Mouse (Mus musculus): ENCODE results near the gene Lrwd1. TPM values are rescaled to one million over a fixed set of nuclear protein-coding genes. Genes with fewer than 3 reads are reported as not detected.
A peak's percentile ranks its signal among the peaks of the same experiment; 100 is the strongest.

Gene Lrwd1
- polyA plus RNA-seq, 2 experiments, result 31.1 to 59.4 TPM

- H3K36me3 ChIP-seq (ENCODE audit: control insufficient read depth, insufficient read depth, low read length), result peaks cover 5% of the 10 kb centered on the region; the same call in 1 of the 2 replicates
- no peak for TF ChIP-seq POLR2A (IDR thresholded peaks at IDR 0.05; ENCODE audit: borderline replicate concordance, extremely low read depth, insufficient read depth, insufficient read length)
- peak; percentile 83 for ATAC-seq (ENCODE audit: low FRiP score, low read depth)
- H3K9ac ChIP-seq (ENCODE audit: low read depth, low read length, severe bottlenecking), result peak overlapping the region; percentile 38
- H3K27me3 ChIP-seq (ENCODE audit: control insufficient read depth, insufficient read depth, low read length), result 0 out of 2 replicates have a peak, but pooled peaks cover 3% of the 10 kb centered on the region
- H3K4me2 ChIP-seq (replicated peaks; ENCODE audit: low read depth, low read length, severe bottlenecking), result peak overlapping the region; percentile 53
- no peak overlapping the region for H3K27ac ChIP-seq (replicated peaks; ENCODE audit: low read depth, low read length)
- peak; percentile 82 for DNase-seq (ENCODE audit: low spot score)
- H3K4me1 ChIP-seq (ENCODE audit: control insufficient read depth, insufficient read depth, low read length), result no peaks in the 10 kb centered on the region
- peak overlapping the region; percentile 21 for H3K4me3 ChIP-seq (replicated peaks; ENCODE audit: low read length)
- 8% methylated on average over 39 of the region's 41 CpGs for WGBS
- H3K9me3 ChIP-seq (ENCODE audit: control insufficient read depth, low read length), result no peaks in the 10 kb centered on the region
Measured at GRCm38 (mm10) chr5:136102099-136102820, 33.6 kb downstream of the Lrwd1 start.

- Histone ChIP-seq H3K9ac (ENCODE audit: low read depth, low read length, severe bottlenecking) (no peak overlapping the region), H3K4me1 (ENCODE audit: control insufficient read depth, insufficient read depth, low read length) (no peaks in the 10 kb centered on the region), H3K4me3 (replicated peaks; ENCODE audit: low read length) (no peak overlapping the region), H3K36me3 (ENCODE audit: control insufficient read depth, insufficient read depth, low read length) (no peaks in the 10 kb centered on the region), H3K27ac (replicated peaks; ENCODE audit: low read depth, low read length) (no peak overlapping the region), H3K27me3 (ENCODE audit: control insufficient read depth, insufficient read depth, low read length) (0 out of 2 replicates have a peak, but pooled peaks cover 3% of the 10 kb centered on the region), H3K4me2 (replicated peaks; ENCODE audit: low read depth, low read length, severe bottlenecking) (no peak overlapping the region), H3K9me3 (ENCODE audit: control insufficient read depth, low read length) (no peaks in the 10 kb centered on the region)
- ATAC-seq (ENCODE audit: low FRiP score, low read depth), result no peak
- DNase-seq (ENCODE audit: low spot score), result no peak
- no peak for TF ChIP-seq POLR2A (IDR thresholded peaks at IDR 0.05; ENCODE audit: borderline replicate concordance, extremely low read depth, insufficient read depth, insufficient read length)
- 77% methylated on average over 10 of the region's 10 CpGs for WGBS
Measured at GRCm38 (mm10) chr5:136098536-136098935, 37.3 kb downstream of the Lrwd1 start.

- 74% methylated on average over 7 of the region's 7 CpGs for WGBS
Measured at GRCm38 (mm10) chr5:136095089-136095488, 40.8 kb downstream of the Lrwd1 start.

GRCm38 (mm10) chr5:136094249-136095010 is 41.4 kb downstream of the Lrwd1 start:
- Histone ChIP-seq H3K27me3 (ENCODE audit: control insufficient read depth, insufficient read depth, low read length) (no peaks in the 10 kb centered on the region), H3K27ac (replicated peaks; ENCODE audit: low read depth, low read length) (no peak overlapping the region), H3K4me1 (ENCODE audit: control insufficient read depth, insufficient read depth, low read length) (no peaks in the 10 kb centered on the region), H3K9ac (ENCODE audit: low read depth, low read length, severe bottlenecking) (no peak overlapping the region), H3K4me2 (replicated peaks; ENCODE audit: low read depth, low read length, severe bottlenecking) (no peak overlapping the region), H3K9me3 (ENCODE audit: control insufficient read depth, low read length) (no peaks in the 10 kb centered on the region), H3K4me3 (replicated peaks; ENCODE audit: low read length) (no peak overlapping the region), H3K36me3 (ENCODE audit: control insufficient read depth, insufficient read depth, low read length) (no peaks in the 10 kb centered on the region; the same call in none of the 2 replicates)
- DNase-seq (ENCODE audit: low spot score), result no peak
- WGBS, result 71% methylated on average over 8 of the region's 8 CpGs
- no peak for TF ChIP-seq POLR2A (IDR thresholded peaks at IDR 0.05; ENCODE audit: borderline replicate concordance, extremely low read depth, insufficient read depth, insufficient read length)
- no peak for ATAC-seq (ENCODE audit: low FRiP score, low read depth)

More at GRCm38 (mm10) chr5:136095089-136095488, 40.8 kb downstream of the Lrwd1 start:
- no peak for DNase-seq (ENCODE audit: low spot score)
- Histone ChIP-seq H3K36me3 (ENCODE audit: control insufficient read depth, insufficient read depth, low read length) (no peaks in the 10 kb centered on the region; the same call in 1 of the 2 replicates), H3K4me1 (ENCODE audit: control insufficient read depth, insufficient read depth, low read length) (no peaks in the 10 kb centered on the region), H3K27ac (replicated peaks; ENCODE audit: low read depth, low read length) (no peak overlapping the region), H3K9ac (ENCODE audit: low read depth, low read length, severe bottlenecking) (no peak overlapping the region), H3K4me3 (replicated peaks; ENCODE audit: low read length) (no peak overlapping the region), H3K27me3 (ENCODE audit: control insufficient read depth, insufficient read depth, low read length) (no peaks in the 10 kb centered on the region), H3K4me2 (replicated peaks; ENCODE audit: low read depth, low read length, severe bottlenecking) (no peak overlapping the region), H3K9me3 (ENCODE audit: control insufficient read depth, low read length) (no peaks in the 10 kb centered on the region)
- TF ChIP-seq POLR2A (IDR thresholded peaks at IDR 0.05; ENCODE audit: borderline replicate concordance, extremely low read depth, insufficient read depth, insufficient read length), result no peak
- no peak for ATAC-seq (ENCODE audit: low FRiP score, low read depth)

- H3K36me3 ChIP-seq (ENCODE audit: control insufficient read depth, insufficient read depth, low read length), result no peaks in the 10 kb centered on the region; the same call in none of the 2 replicates
- no peak overlapping the region for H3K9ac ChIP-seq (ENCODE audit: low read depth, low read length, severe bottlenecking)
- H3K4me2 ChIP-seq (replicated peaks; ENCODE audit: low read depth, low read length, severe bottlenecking), result no peak overlapping the region
- ATAC-seq (ENCODE audit: low FRiP score, low read depth) (no peak), DNase-seq (ENCODE audit: low spot score) (no peak)
- H3K4me3 ChIP-seq (replicated peaks; ENCODE audit: low read length), result no peak overlapping the region
- no peaks in the 10 kb centered on the region for H3K9me3 ChIP-seq (ENCODE audit: control insufficient read depth, low read length)
- WGBS, result 61% methylated on average over 5 of the region's 5 CpGs
- no peak overlapping the region for H3K27ac ChIP-seq (replicated peaks; ENCODE audit: low read depth, low read length)
- TF ChIP-seq POLR2A (IDR thresholded peaks at IDR 0.05; ENCODE audit: borderline replicate concordance, extremely low read depth, insufficient read depth, insufficient read length), result no peak
- no peaks in the 10 kb centered on the region for H3K4me1 ChIP-seq (ENCODE audit: control insufficient read depth, insufficient read depth, low read length)
- H3K27me3 ChIP-seq (ENCODE audit: control insufficient read depth, insufficient read depth, low read length), result no peaks in the 10 kb centered on the region
Measured at GRCm38 (mm10) chr5:136091927-136092326, 43.9 kb downstream of the Lrwd1 start.

All from limb, embryonic 14.5 days (tissue).